Mouse (Mus musculus) heart, adult 2 months (tissue): ENCODE results near the gene Wrnip1.

Experiments used
- EP300 ChIP-seq: fragments of 200-500 bp; IDR thresholded peaks from 2 replicates; pipeline ENCODE4 v1.6.1; 2011; ENCODE audit warnings: low read depth, low read length, control low read depth; ENCODE audit not compliant: insufficient read depth
- POLR2A ChIP-seq: fragments of 200-500 bp; IDR thresholded peaks from 2 replicates; pipeline ENCODE4 v1.6.1; 2011; ENCODE audit warnings: mild to moderate bottlenecking, low read depth, low read length, control low read depth; ENCODE audit not compliant: insufficient read depth

GRCm38 (mm10) chr13:32849092-32849491 is 47.3 kb downstream of the Wrnip1 start:
- TF ChIP-seq POLR2A = no peak
- TF ChIP-seq EP300 = no peak
